Mouse (Mus musculus) ES-E14 (cell line): ENCODE data around the gene Lag3. TPM values are rescaled to one million over a fixed set of nuclear protein-coding genes. Genes with fewer than 3 reads are reported as not detected.

Source experiments
- DNase-seq: peaks from one replicate; pipeline ENCODE4 v3.0.0-alpha.2; 2013; ENCODE audit warnings: low read depth, low spot score
- H3K27ac ChIP-seq: 2 replicates; pipeline ENCODE4 v1.5.1; 2012; ENCODE audit warnings: low read depth, mild to moderate bottlenecking, low read length, moderate library complexity, mixed read lengths; ENCODE audit not compliant: poor library complexity, insufficient read depth, severe bottlenecking
- H3K36me3 ChIP-seq: 2 replicates; pipeline ENCODE4 v1.6.1; 2012; ENCODE audit warnings: mild to moderate bottlenecking, low read length, moderate library complexity, mixed read lengths; ENCODE audit not compliant: control insufficient read depth, poor library complexity, insufficient read depth, severe bottlenecking
- H3K4me1 ChIP-seq, 2 experiments: fragments of 150-350 bp in 1 of 2; sonication (generic) in 1 of 2; 2 replicates each; pipeline ENCODE4 v1.6.1; 2012; ENCODE audit warnings: low read length in 2 of 2, mild to moderate bottlenecking in 1 of 2, mixed read lengths in 1 of 2; ENCODE audit not compliant: control insufficient read depth in 2 of 2, insufficient read depth in 2 of 2, poor library complexity in 1 of 2
- H3K4me3 ChIP-seq, 2 experiments: fragments of 150-350 bp in 1 of 2; sonication (generic) in 1 of 2; 2 replicates each; pipeline ENCODE4 v1.5.1; 2012; ENCODE audit warnings: low read length in 2 of 2, low read depth in 1 of 2, mild to moderate bottlenecking in 1 of 2, mixed read lengths in 1 of 2; ENCODE audit not compliant: insufficient read depth in 1 of 2, poor library complexity in 1 of 2, severe bottlenecking in 1 of 2
- H3K9ac ChIP-seq: 2 replicates; pipeline ENCODE4 v1.6.1; 2012; ENCODE audit warnings: low read depth, mild to moderate bottlenecking, low read length, mixed read lengths; ENCODE audit not compliant: poor library complexity, insufficient read depth, severe bottlenecking
- H3K9me3 ChIP-seq: fragments of 150-350 bp; sonication (generic); 2 replicates; pipeline ENCODE4 v1.6.1; 2012; ENCODE audit warnings: low read depth, mild to moderate bottlenecking, low read length; ENCODE audit not compliant: control insufficient read depth, insufficient read depth
- CHD2 ChIP-seq: IDR thresholded peaks from 2 replicates; pipeline ENCODE4 v1.6.1; 2014; ENCODE audit warnings: mild to moderate bottlenecking, low read depth, low read length, inconsistent platforms
- HCFC1 ChIP-seq: IDR thresholded peaks from 2 replicates; pipeline ENCODE4 v1.6.1; 2012; ENCODE audit warnings: low read length, inconsistent platforms, borderline replicate concordance; ENCODE audit not compliant: insufficient read depth
- MAFK ChIP-seq: IDR thresholded peaks from 2 replicates; pipeline ENCODE4 v1.6.1; 2014; ENCODE audit warnings: mild to moderate bottlenecking, low read depth, low read length, inconsistent platforms; ENCODE audit not compliant: insufficient read depth
- ZC3H11A ChIP-seq: IDR thresholded peaks from 2 replicates; pipeline ENCODE4 v1.6.1; 2012; ENCODE audit warnings: low read depth, mild to moderate bottlenecking, inconsistent platforms, low read length, borderline replicate concordance
- ZNF384 ChIP-seq: IDR thresholded peaks from 2 replicates; pipeline ENCODE4 v1.6.1; 2012; ENCODE audit warnings: low read depth, low read length, inconsistent platforms
- in situ Hi-C, 2 experiments: fragments of 600-800 bp; cut with MboI; formaldehyde crosslinking; loops; one replicate each; pipeline ENCODE4 v1.15.1; 2025; ENCODE audit warnings: low sequenced_read_pairs in 2 of 2, inconsistent platforms in 1 of 2; ENCODE audit not compliant: unreplicated experiment in 2 of 2
- total RNA-seq: library from RNA; depleted of rRNA; stranded (reverse); fragments of 300-350 nt; gene quantifications from 2 replicates; pipeline ENCODE4 v1.2.3, GENCODE M21; 2012

Gene Lag3
- total RNA-seq, 1 experiment: 1.2 TPM

- no peaks in the 10 kb centered on the region for H3K36me3 ChIP-seq
- TF ChIP-seq CHD2 (0 out of 2 replicates have a peak, but pooled peaks have one; percentile 51), ZC3H11A (no peak), MAFK (0 out of 2 replicates have a peak, but pooled peaks have one; percentile 6), HCFC1 (peak; percentile 55; the same call in 1 of the 2 replicates), ZNF384 (no peak)
- peak overlapping the region; percentile 48 for H3K9ac ChIP-seq
- in situ Hi-C loops: no loop called here
- H3K4me1 ChIP-seq: peaks cover 1 to 25% of the 10 kb centered on the region in 2 experiments; a peak in 2 of 4 replicates
- H3K4me3 ChIP-seq: peak overlapping the region; percentile 49 to 66
- H3K27ac ChIP-seq: peak overlapping the region; percentile 86
- H3K9me3 ChIP-seq: no peaks in the 10 kb centered on the region
- DNase-seq: peak; percentile 92
These were observed 7.8 kb downstream of the Lag3 start for GRCm38 (mm10) chr6:124903580-124904151.

GRCm38 (mm10) chr6:124901851-124902250 is 9.7 kb downstream of the Lag3 start:
- Histone ChIP-seq H3K9ac (no peak overlapping the region), H3K4me3 (no peak overlapping the region), H3K4me1 (peaks cover 1 to 27% of the 10 kb centered on the region in 2 experiments; a peak in 2 of 4 replicates), H3K9me3 (no peaks in the 10 kb centered on the region), H3K27ac (no peak overlapping the region), H3K36me3 (no peaks in the 10 kb centered on the region)
- no peak for TF ChIP-seq HCFC1
- TF ChIP-seq ZNF384: no peak
- in situ Hi-C loops: no loop called here
- no peak for DNase-seq

- Histone ChIP-seq H3K36me3 (no peaks in the 10 kb centered on the region), H3K4me3 (no peak overlapping the region), H3K9ac (no peak overlapping the region), H3K4me1 (peaks cover 1 to 27% of the 10 kb centered on the region in 2 experiments; a peak in 2 of 4 replicates), H3K9me3 (no peaks in the 10 kb centered on the region), H3K27ac (no peak overlapping the region)
- TF ChIP-seq MAFK: no peak
- no peak for TF ChIP-seq CHD2
- no peak for TF ChIP-seq HCFC1
- in situ Hi-C loops: no loop called here
- DNase-seq: no peak
These were observed 10.6 kb downstream of the Lag3 start for GRCm38 (mm10) chr6:124900801-124901480.

- H3K4me1 ChIP-seq: peaks cover 0 to 25% of the 10 kb centered on the region in 2 experiments; a peak in 2 of 4 replicates
- DNase-seq: no peak
- H3K36me3 ChIP-seq: no peaks in the 10 kb centered on the region
- no peak overlapping the region for H3K27ac ChIP-seq
- no peaks in the 10 kb centered on the region for H3K9me3 ChIP-seq
- H3K4me3 ChIP-seq: no peak overlapping the region
- in situ Hi-C loops: no loop called here
- H3K9ac ChIP-seq: no peak overlapping the region
- TF ChIP-seq HCFC1 (no peak), ZNF384 (peak; percentile 90)
These were observed 11.3 kb downstream of the Lag3 start for GRCm38 (mm10) chr6:124900056-124900800.
